Mouse (Mus musculus): ENCODE measurements around the gene Asb8.

GRCm38 (mm10) chr15:98139763-98140162 lies 25.7 kb downstream of the Asb8 start:
- TF ChIP-seq GATA1 (IDR thresholded peaks at IDR 0.05; ENCODE audit: borderline replicate concordance, low read length) (no peak), FLI1 (IDR thresholded peaks at IDR 0.05; ENCODE audit: low read length) (no peak)

Data from megakaryocyte, embryonic 14.5 days (primary cell).